Mouse (Mus musculus) C2C12 (cell line): ENCODE results near the gene Abhd12b.

Source experiments
- CEBPB ChIP-seq: IDR thresholded peaks from one replicate; pipeline ENCODE4 v1.6.1; 2011; ENCODE audit warnings: low read depth, mild to moderate bottlenecking, control low read depth, moderate library complexity
- CTCF ChIP-seq: IDR thresholded peaks from one replicate; pipeline ENCODE4 v1.5.1; 2011; ENCODE audit not compliant: control insufficient read depth, insufficient read depth, insufficient read length
- MAX ChIP-seq: IDR thresholded peaks from one replicate; pipeline ENCODE4 v1.6.1; 2011; ENCODE audit warnings: mild to moderate bottlenecking, control low read depth
- MYOD1 ChIP-seq: IDR thresholded peaks from one replicate; pipeline ENCODE4 v1.6.1; 2011; ENCODE audit warnings: low read depth; ENCODE audit not compliant: control insufficient read depth, insufficient read length
- MYOG ChIP-seq: IDR thresholded peaks from one replicate; pipeline ENCODE4 v1.6.1; 2011; ENCODE audit not compliant: control insufficient read depth, insufficient read length; ENCODE audit errors: extremely low read depth
- USF1 ChIP-seq: IDR thresholded peaks from one replicate; pipeline ENCODE4 v1.6.1; 2011; ENCODE audit warnings: low read depth, mild to moderate bottlenecking, control low read depth, moderate library complexity

DNA sequence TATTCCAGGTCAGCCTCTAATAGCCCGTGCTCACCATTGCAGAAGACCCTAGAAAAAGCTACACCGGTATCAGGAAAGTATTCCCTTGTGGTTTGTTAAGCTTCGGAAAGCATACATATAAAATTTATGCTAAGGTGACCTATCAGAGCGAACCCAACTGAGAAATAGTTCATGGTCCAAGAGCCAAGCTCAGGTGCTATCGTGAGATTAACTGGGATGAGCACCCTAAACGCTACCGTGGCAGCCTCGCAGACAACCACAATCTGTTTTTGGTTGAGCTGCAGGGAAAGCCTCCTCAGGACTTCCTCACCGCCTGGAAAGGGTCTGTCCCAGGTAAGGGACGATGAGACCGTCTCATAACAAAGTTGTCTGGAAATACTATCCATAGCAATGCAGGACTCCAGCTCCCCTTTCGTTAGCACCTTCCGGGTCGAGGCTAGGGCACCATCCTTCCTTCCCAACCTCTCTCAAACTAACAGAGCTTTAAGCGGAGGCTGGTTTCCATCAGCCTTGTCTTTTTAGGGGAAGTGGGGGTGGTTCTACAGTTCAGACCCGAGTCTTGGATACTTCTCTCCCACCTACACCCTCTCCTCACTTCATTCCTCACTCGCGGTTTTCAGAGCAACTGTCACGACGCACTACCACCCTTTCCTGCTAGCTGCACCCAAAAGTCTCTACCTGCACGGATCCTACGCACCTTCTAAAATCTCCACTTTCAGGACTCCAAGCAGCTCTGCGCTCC, 43.4 kb upstream of the Abhd12b start:
- TF ChIP-seq CTCF = no peak
- TF ChIP-seq USF1 = no peak
- no peak for TF ChIP-seq MYOG
- no peak for TF ChIP-seq MAX
- no peak for TF ChIP-seq CEBPB
- no peak for TF ChIP-seq MYOD1
